Mouse (Mus musculus): ENCODE measurements around the gene Lbx2. TPM values are rescaled to one million over a fixed set of nuclear protein-coding genes. Genes with fewer than 3 reads are reported as not detected.

Lbx2 gene
- polyA plus RNA-seq, 1 experiment: 0.28 TPM

DNA sequence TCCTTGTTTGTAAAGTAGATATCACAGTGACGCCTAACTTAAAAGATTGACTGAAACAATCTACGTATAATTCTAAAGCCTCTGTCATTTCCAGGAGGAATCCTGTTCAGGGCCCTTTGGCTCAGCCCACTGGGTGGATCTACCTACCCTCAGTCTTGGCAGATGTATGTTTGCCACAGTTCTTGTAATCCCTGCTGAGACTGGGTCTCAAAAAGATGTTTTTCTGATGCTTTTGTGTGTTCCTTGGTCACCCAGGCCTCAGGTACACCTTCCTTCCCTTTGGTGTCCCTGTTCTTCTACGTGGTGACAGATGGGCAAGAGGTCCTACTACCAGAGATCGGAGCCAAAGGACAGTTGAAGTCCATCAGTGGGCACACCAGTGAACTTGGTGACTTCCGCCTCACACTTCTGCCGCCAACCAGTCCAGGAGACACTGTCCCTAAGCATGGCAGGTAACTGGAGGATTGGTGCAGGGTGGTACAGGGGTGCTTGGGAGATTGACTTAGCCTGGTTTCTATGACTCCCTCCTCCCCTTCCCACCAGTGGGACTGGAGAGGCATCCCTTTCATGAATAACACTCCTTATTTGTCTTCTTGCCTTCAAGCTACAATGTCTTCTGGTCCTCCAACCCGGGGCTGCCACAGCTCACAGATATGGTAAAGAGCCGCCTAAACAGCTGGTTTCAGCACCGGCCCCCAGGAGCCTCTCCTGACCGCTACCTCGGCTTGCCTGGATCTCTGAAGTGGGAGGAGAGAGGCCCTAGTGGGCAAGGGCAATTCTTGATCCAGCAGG is 30.4 kb downstream of the Lbx2 start:
- no peak overlapping the region for H3K27ac ChIP-seq (ENCODE audit: insufficient read depth, low read length)
- H3K4me3 ChIP-seq (replicated peaks; ENCODE audit: insufficient read depth, low read depth, low read length): peak overlapping the region; percentile 98
- H3K27me3 ChIP-seq (ENCODE audit: control insufficient read depth, insufficient read depth, low read length): no peaks in the 10 kb centered on the region
- peak in 1 of 2 experiments; percentile 19 for DNase-seq
- no peak for TF ChIP-seq CTCF (IDR thresholded peaks at IDR 0.05; ENCODE audit: borderline replicate concordance, insufficient read depth, low read depth, low read length)
- TF ChIP-seq POLR2A (IDR thresholded peaks at IDR 0.05; ENCODE audit: borderline replicate concordance, insufficient read depth, low read length): no peak
- 49% methylated on average over 11 of the region's 11 CpGs for WGBS
- H3K4me1 ChIP-seq (ENCODE audit: control insufficient read depth, insufficient read depth, low read length): peaks cover 15% of the 10 kb centered on the region

DNA sequence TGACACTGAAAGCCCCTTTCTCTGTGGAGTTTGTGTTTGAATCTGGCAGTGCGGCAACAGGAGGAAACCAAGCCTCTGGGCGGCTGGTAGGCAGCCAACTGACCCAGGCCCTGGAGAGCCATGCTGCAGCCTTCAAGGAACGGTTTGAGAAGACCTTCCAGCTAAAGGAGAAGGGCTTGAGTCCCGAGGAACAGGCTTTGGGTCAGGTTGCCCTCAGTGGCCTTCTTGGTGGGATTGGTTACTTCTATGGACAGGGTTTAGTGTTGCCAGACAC is 30.9 kb downstream of the Lbx2 start:
- WGBS: 66% methylated on average over 4 of the region's 4 CpGs
- Histone ChIP-seq H3K4me3 (replicated peaks; ENCODE audit: insufficient read depth, low read depth, low read length) (no peak overlapping the region), H3K27ac (ENCODE audit: insufficient read depth, low read length) (no peak overlapping the region), H3K27me3 (ENCODE audit: control insufficient read depth, insufficient read depth, low read length) (no peaks in the 10 kb centered on the region), H3K4me1 (ENCODE audit: control insufficient read depth, insufficient read depth, low read length) (peaks cover 15% of the 10 kb centered on the region)
- no peak for DNase-seq
- no peak for TF ChIP-seq POLR2A (IDR thresholded peaks at IDR 0.05; ENCODE audit: borderline replicate concordance, insufficient read depth, low read length)
- TF ChIP-seq CTCF (IDR thresholded peaks at IDR 0.05; ENCODE audit: borderline replicate concordance, insufficient read depth, low read depth, low read length): no peak

DNA sequence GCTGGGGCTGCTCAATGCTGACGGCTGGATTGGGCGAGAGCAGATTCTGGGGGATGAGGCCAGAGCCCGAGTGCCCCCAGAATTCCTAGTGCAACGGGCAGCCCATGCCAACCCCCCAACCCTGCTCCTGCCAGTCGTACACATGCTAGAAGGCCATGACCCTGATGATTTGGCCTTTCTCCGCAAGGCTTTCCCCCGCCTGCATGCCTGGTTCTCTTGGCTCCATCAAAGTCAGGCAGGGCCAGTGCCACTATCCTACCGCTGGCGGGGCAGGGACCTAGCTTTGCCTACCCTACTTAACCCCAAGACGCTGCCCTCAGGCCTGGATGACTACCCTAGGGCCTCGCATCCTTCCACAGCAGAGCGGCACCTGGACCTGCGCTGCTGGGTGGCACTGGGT is 31.4 kb downstream of the Lbx2 start:
- peak in 1 of 2 experiments; percentile 13 for DNase-seq
- Histone ChIP-seq H3K27me3 (ENCODE audit: control insufficient read depth, insufficient read depth, low read length) (no peaks in the 10 kb centered on the region), H3K27ac (ENCODE audit: insufficient read depth, low read length) (no peak overlapping the region), H3K4me3 (replicated peaks; ENCODE audit: insufficient read depth, low read depth, low read length) (no peak overlapping the region), H3K4me1 (ENCODE audit: control insufficient read depth, insufficient read depth, low read length) (peaks cover 15% of the 10 kb centered on the region)
- TF ChIP-seq CTCF (IDR thresholded peaks at IDR 0.05; ENCODE audit: borderline replicate concordance, insufficient read depth, low read depth, low read length): no peak
- no peak for TF ChIP-seq POLR2A (IDR thresholded peaks at IDR 0.05; ENCODE audit: borderline replicate concordance, insufficient read depth, low read length)
- WGBS: 85% methylated on average over 13 of the region's 13 CpGs

DNA sequence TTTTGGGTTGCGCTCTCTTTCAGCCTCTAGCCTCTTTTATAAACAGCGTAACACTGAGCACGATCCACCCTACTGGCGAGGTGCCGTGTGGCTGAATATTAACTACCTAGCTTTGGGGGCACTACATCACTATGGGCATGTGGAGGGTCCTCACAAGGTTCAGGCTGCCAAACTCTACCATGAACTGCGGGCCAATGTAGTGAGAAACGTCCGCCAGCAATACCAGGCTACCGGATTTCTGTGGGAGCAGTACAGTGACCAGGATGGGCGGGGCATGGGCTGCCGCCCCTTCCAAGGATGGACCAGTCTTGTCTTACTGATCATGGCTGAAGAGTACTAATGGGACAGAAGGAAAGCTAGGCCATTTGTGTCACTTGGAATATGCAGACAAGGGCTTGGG is 32.2 kb downstream of the Lbx2 start:
- peaks cover 15% of the 10 kb centered on the region for H3K4me1 ChIP-seq (ENCODE audit: control insufficient read depth, insufficient read depth, low read length)
- no peak overlapping the region for H3K4me3 ChIP-seq (replicated peaks; ENCODE audit: insufficient read depth, low read depth, low read length)
- 64% methylated on average over 11 of the region's 11 CpGs for WGBS
- H3K27ac ChIP-seq (ENCODE audit: insufficient read depth, low read length): no peak overlapping the region
- H3K27me3 ChIP-seq (ENCODE audit: control insufficient read depth, insufficient read depth, low read length): no peaks in the 10 kb centered on the region
- peak in 1 of 2 experiments; percentile 16 for DNase-seq
- TF ChIP-seq POLR2A (IDR thresholded peaks at IDR 0.05; ENCODE audit: borderline replicate concordance, insufficient read depth, low read length): no peak
- TF ChIP-seq CTCF (IDR thresholded peaks at IDR 0.05; ENCODE audit: borderline replicate concordance, insufficient read depth, low read depth, low read length): no peak

DNA sequence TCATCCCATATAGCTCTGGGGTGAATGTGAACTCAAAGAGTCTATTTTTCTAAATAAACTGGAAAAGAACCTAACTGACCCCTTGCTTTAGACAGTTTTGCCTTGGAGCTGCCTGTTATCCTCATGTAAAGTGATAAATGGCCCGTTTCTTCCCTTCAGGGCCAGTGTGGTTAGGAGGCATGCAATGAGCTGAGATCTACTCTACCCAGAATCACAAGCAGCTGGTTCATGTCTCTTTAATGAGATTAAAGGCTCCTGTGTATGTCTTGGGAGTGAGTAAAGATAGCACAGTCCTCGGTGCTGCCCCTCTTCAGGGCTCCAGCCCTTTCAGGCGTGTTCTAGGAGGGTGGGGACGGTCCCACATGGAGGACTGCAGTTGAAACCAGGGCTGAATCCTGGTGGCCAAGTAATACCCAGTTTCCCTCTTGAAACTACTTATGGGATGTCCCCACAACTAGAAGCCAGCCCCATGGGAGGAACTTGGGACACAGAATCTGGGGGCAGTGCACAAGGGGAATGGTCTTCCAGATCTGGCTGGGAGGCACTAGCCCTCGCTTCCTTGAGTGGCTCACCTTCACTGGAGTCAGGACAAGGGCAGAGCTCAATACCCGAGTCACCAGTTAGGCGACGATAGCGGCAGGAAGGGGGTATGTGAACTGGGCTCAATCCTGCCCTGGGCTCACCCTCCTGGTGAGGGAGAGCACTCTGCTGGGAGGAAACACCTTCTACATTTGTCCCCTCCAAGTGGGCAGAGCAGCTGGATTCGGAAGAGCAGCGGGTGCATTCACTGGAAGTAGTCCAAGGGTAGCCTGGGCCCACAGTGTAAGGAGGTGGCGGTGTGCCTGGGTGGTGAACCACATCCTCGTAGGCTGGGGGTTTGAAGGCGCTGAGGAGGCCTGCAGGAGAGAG is 32.9 kb downstream of the Lbx2 start:
- DNase-seq: no peak
- Histone ChIP-seq H3K27ac (ENCODE audit: insufficient read depth, low read length) (no peak overlapping the region), H3K27me3 (ENCODE audit: control insufficient read depth, insufficient read depth, low read length) (no peaks in the 10 kb centered on the region), H3K4me3 (replicated peaks; ENCODE audit: insufficient read depth, low read depth, low read length) (no peak overlapping the region), H3K4me1 (ENCODE audit: control insufficient read depth, insufficient read depth, low read length) (peaks cover 15% of the 10 kb centered on the region)
- no peak for TF ChIP-seq CTCF (IDR thresholded peaks at IDR 0.05; ENCODE audit: borderline replicate concordance, insufficient read depth, low read depth, low read length)
- no peak for TF ChIP-seq POLR2A (IDR thresholded peaks at IDR 0.05; ENCODE audit: borderline replicate concordance, insufficient read depth, low read length)
- WGBS: 52% methylated on average over 14 of the region's 14 CpGs

DNA sequence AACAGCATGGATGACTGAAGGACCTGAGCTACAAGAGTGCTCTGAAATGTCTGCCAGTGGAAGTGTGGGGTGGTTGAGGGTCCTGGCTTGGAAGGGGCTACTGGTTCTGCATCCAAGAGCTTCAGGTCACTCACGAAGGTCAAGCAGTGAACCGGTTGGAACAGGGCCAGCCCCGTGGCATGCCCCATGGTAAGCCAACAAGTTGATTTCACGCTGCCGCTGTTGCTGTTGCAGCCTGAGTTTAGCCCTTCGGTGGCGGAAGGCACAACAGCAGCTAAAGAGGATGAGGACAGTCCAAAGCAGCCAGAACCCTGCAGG is 33.5 kb downstream of the Lbx2 start:
- Histone ChIP-seq H3K27ac (ENCODE audit: insufficient read depth, low read length) (no peak overlapping the region), H3K4me3 (replicated peaks; ENCODE audit: insufficient read depth, low read depth, low read length) (no peak overlapping the region), H3K4me1 (ENCODE audit: control insufficient read depth, insufficient read depth, low read length) (peaks cover 15% of the 10 kb centered on the region), H3K27me3 (ENCODE audit: control insufficient read depth, insufficient read depth, low read length) (no peaks in the 10 kb centered on the region)
- TF ChIP-seq CTCF (IDR thresholded peaks at IDR 0.05; ENCODE audit: borderline replicate concordance, insufficient read depth, low read depth, low read length): no peak
- TF ChIP-seq POLR2A (IDR thresholded peaks at IDR 0.05; ENCODE audit: borderline replicate concordance, insufficient read depth, low read length): no peak
- 17% methylated on average over 7 of the region's 7 CpGs for WGBS
- peak in 1 of 2 experiments; percentile 41 for DNase-seq

DNA sequence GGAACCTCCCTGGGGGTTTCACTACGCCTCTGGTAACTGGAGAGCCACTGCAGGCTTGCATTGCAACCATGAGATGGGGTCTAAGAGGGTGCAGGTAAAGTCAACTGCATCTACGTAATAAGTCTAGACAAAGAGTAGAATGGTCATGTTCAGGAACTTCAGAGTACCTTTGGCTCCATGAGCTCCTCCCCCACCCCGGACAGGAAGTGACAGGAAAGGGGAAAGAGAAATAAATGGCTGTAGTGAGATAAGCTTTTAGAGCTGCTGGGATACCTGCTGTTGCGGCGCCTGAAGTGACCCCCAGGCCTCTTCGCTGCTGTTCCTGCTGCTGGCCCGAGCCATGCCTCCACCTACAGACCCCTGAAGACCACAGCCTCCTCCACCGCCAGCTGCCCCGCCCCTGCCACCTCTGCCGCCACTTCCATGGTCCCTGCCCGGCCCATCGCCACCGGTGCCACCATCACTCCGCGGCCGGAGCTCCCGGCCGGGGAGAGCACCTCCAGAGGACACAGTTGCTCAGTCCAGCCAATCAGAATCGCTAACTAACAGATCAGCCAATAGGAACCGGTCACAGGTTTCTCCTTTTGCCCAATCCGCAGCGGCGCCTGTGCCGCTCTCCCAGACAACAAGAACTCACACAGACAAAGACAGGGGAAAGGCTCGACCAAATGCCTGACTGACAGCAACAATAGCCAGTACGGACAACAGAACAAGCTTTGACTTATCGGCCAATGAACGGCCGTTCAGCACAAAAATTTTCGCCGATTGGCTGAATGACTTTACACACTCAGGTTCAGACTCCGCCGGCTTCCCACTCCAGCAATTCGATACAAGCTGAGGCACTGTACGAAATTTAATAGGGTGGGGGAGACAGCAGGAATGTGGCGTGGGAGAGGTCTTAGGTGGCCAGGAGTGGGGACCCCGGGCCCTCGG is 35.0 kb downstream of the Lbx2 start, which contains the start of gene Wbp1:
Wbp1 (minus strand) TSS at position 630 of the 933 bp plus-strand sequence.
- H3K27me3 ChIP-seq (ENCODE audit: control insufficient read depth, insufficient read depth, low read length): no peaks in the 10 kb centered on the region
- H3K4me3 ChIP-seq (replicated peaks; ENCODE audit: insufficient read depth, low read depth, low read length): peak within 1 kb of the TSS; percentile 81
- under 1% methylated on average over 38 of the region's 38 CpGs for WGBS
- peak; percentile 92 to 99 for DNase-seq
- peak within 1 kb of the TSS; percentile 59 for H3K27ac ChIP-seq (ENCODE audit: insufficient read depth, low read length)
- H3K4me1 ChIP-seq (ENCODE audit: control insufficient read depth, insufficient read depth, low read length): peaks cover 11% of the 10 kb centered on the region
- no peak for TF ChIP-seq CTCF (IDR thresholded peaks at IDR 0.05; ENCODE audit: borderline replicate concordance, insufficient read depth, low read depth, low read length)
- TF ChIP-seq POLR2A (IDR thresholded peaks at IDR 0.05; ENCODE audit: borderline replicate concordance, insufficient read depth, low read length): peak; percentile 70
